9 mouse cellular contexts compared by ENCODE assay signal in the genomic region with DNA sequence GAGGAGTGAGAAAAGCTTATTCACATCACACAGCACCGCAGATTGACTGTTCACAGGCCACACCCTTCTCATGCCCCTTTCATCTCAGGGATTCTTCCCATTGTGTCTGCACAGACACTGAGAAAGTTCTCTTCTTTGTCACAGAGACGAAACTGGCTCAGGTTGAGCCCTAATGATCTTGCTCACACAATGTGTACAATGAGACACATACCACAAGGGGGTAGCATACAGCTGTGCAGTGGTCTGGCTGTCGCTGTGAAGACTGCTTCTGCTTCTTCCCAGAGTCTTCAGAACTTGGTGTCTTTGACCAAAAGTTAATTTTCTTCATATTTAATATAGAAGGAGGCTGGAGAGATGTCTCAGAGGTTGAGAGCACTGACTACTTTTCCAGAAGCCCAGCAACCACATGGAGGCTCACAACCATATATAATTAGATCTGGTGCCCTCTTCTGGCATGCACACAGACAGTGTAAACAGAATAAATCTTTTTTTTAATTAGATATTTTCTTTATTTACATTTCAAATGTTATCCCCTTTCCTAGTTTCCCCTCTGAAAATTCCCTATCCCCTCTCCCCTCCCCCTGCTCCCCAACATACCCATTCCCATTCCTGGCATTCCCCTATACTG. TPM values are rescaled to one million over a fixed set of nuclear protein-coding genes. Genes with fewer than 3 reads are reported as not detected.
DNase-seq lines count a peak whose midpoint lies in the region; ATAC-seq and TF ChIP-seq lines count a peak whose summit lies in the region.
"Had no signal": no experiment of that assay in that cellular context is flagged by ENCODE, and none has a peak within 500 bp of the region (broad histone marks: within the 10 kb centered on the region; RNA-seq: fewer than 3 reads in every experiment).

No protein-coding gene starts in this region.

- no peaks in the 10 kb centered on the region for H3K27me3 ChIP-seq in cerebellum, adult 2 months (ENCODE audit: control insufficient read depth, insufficient read depth, low read length)
- no peaks in the 10 kb centered on the region for H3K27me3 ChIP-seq in thymus, adult 2 months (ENCODE audit: control insufficient read depth, insufficient read depth, low read length)
- H3K27me3 ChIP-seq in lung, embryonic 14.5 days (ENCODE audit: insufficient read depth, low read length), result no peaks in the 10 kb centered on the region
- no peaks in the 10 kb centered on the region for H3K27me3 ChIP-seq in limb, embryonic 10.5 days (ENCODE audit: low read depth, poor library complexity, severe bottlenecking)
- H3K27me3 ChIP-seq: neural tube, embryonic 13.5 days had no signal

- 21% methylated on average over 3 of the region's 3 CpGs for WGBS in cerebellum, adult 2 months
- 48% methylated on average over 3 of the region's 3 CpGs for WGBS in thymus, adult 2 months
- WGBS in lung, embryonic 14.5 days, result 34% methylated on average over 3 of the region's 3 CpGs
- 29% methylated on average over 3 of the region's 3 CpGs for WGBS in limb, embryonic 10.5 days

- no peak for DNase-seq in cerebellum, adult 2 months
- no peak for DNase-seq in cerebellum, postnatal 25 days
- DNase-seq in thymus, adult 2 months, result peak; percentile 22
- DNase-seq in thymus, adult 18-20 months, result no peak
- peak; percentile 14 for DNase-seq in heart, postnatal 4 days
- peak; percentile 15 for DNase-seq in lung, embryonic 14.5 days
- peak; percentile 18 to 60 for DNase-seq in spleen, postnatal 4 days (ENCODE audit: low spot score in 2 of 2)
- no peak for DNase-seq in limb, embryonic 10.5 days (ENCODE audit: low spot score)

- H3K9me3 ChIP-seq in lung, embryonic 14.5 days (ENCODE audit: low read depth, low read length), result no peaks in the 10 kb centered on the region
- no peaks in the 10 kb centered on the region for H3K9me3 ChIP-seq in limb, embryonic 10.5 days (replicated peaks)
- H3K9me3 ChIP-seq: neural tube, embryonic 13.5 days had no signal

- no peak for ATAC-seq in lung, embryonic 14.5 days (ENCODE audit: insufficient read depth)

- H3K4me1 ChIP-seq in cerebellum, adult 2 months (ENCODE audit: control insufficient read depth, insufficient read depth, low read length), result no peaks in the 10 kb centered on the region
- no peaks in the 10 kb centered on the region for H3K4me1 ChIP-seq in thymus, adult 2 months (replicated peaks; ENCODE audit: control insufficient read depth, insufficient read depth, low read length)
- no peaks in the 10 kb centered on the region for H3K4me1 ChIP-seq in lung, embryonic 14.5 days (ENCODE audit: insufficient read depth)
- H3K4me1 ChIP-seq in limb, embryonic 10.5 days, result no peaks in the 10 kb centered on the region
- H3K4me1 ChIP-seq: neural tube, embryonic 13.5 days had no signal

- H3K9ac ChIP-seq in lung, embryonic 14.5 days, result no peak overlapping the region
- H3K9ac ChIP-seq: neural tube, embryonic 13.5 days had no signal

- no peak overlapping the region for H3K4me2 ChIP-seq in lung, embryonic 14.5 days
- H3K4me2 ChIP-seq: neural tube, embryonic 13.5 days had no signal

- no peaks in the 10 kb centered on the region for H3K36me3 ChIP-seq in thymus, adult 2 months (ENCODE audit: control insufficient read depth, insufficient read depth, low read length)
- H3K36me3 ChIP-seq in lung, embryonic 14.5 days (ENCODE audit: insufficient read depth), result no peaks in the 10 kb centered on the region
- H3K36me3 ChIP-seq in limb, embryonic 10.5 days, result no peaks in the 10 kb centered on the region
- H3K36me3 ChIP-seq: neural tube, embryonic 13.5 days had no signal

- TF ChIP-seq POLR2A in cerebellum, adult 2 months (IDR thresholded peaks at IDR 0.05; ENCODE audit: borderline replicate concordance, insufficient read depth, low read length), result no peak
- TF ChIP-seq POLR2A in thymus, adult 2 months (IDR thresholded peaks at IDR 0.05; ENCODE audit: control insufficient read depth, extremely low read depth, insufficient read depth, low read length, poor library complexity), result no peak

- no peak overlapping the region for H3K27ac ChIP-seq in cerebellum, adult 2 months (ENCODE audit: insufficient read depth, low read length)
- no peak overlapping the region for H3K27ac ChIP-seq in thymus, adult 2 months (ENCODE audit: control insufficient read depth, insufficient read depth, low read length)
- H3K27ac ChIP-seq in lung, embryonic 14.5 days (ENCODE audit: low read depth), result no peak overlapping the region
- no peak overlapping the region for H3K27ac ChIP-seq in limb, embryonic 10.5 days
- H3K27ac ChIP-seq: neural tube, embryonic 13.5 days had no signal

- 0 out of 2 replicates have a peak, but pooled peaks have one; percentile 9 for TF ChIP-seq CTCF in cerebellum, adult 2 months (IDR thresholded peaks at IDR 0.05; ENCODE audit: borderline replicate concordance, insufficient read depth, low read depth, low read length)
- no peak for TF ChIP-seq CTCF in thymus, adult 2 months (IDR thresholded peaks at IDR 0.05; ENCODE audit: borderline replicate concordance, control insufficient read depth, extremely low read depth, insufficient read depth, low read length, poor library complexity)
- peak; percentile 31 for TF ChIP-seq CTCF in lung, embryonic 14.5 days (IDR thresholded peaks at IDR 0.05; ENCODE audit: low read depth)

- no peak overlapping the region for H3K4me3 ChIP-seq in cerebellum, adult 2 months (replicated peaks; ENCODE audit: insufficient read depth, low read depth, low read length)
- no peak overlapping the region for H3K4me3 ChIP-seq in thymus, adult 2 months (ENCODE audit: control insufficient read depth, insufficient read depth, low read length)
- no peak overlapping the region for H3K4me3 ChIP-seq in lung, embryonic 14.5 days (ENCODE audit: low read depth, low read length)
- H3K4me3 ChIP-seq in limb, embryonic 10.5 days, result no peak overlapping the region
- H3K4me3 ChIP-seq: neural tube, embryonic 13.5 days had no signal

RNA-seq across cellular contexts. Expression of a gene that starts 36.1 kb away (rescaled TPM):
- polyA plus RNA-seq in cerebellum, adult 2 months (2012; rRNA removed), result 4.6 and 5.0 TPM in 2 replicates
- polyA plus RNA-seq in thymus, adult 2 months (2012; rRNA removed), result 11.0 and 12.9 TPM in 2 replicates
- total RNA-seq in heart, postnatal 4 days (2021), result under 1 TPM; 0.54 to 0.55 TPM
- polyA plus RNA-seq in lung, embryonic 14.5 days (2014; fragmentation: Nextera tagmentation; extraction: Ambion mirVana), result 0.16 and 0.93 TPM in 2 replicates
- 0.13 and 0.19 TPM in 2 replicates for polyA plus RNA-seq in limb, embryonic 10.5 days (2016; fragmentation: Nextera tagmentation; extraction: Ambion mirVana)

Comparison
In these comparisons a context has a peak if more than half of its experiments do, and no peak if none do; other contexts are left out.
1. DNase-seq: peak in thymus, adult 2 months (single experiment), heart, postnatal 4 days (single experiment), lung, embryonic 14.5 days (single experiment) and spleen, postnatal 4 days (2 of 2); none in cerebellum, adult 2 months (0 of 2), cerebellum, postnatal 25 days (0 of 2), thymus, adult 18-20 months (0 of 2) and limb, embryonic 10.5 days (single experiment).